Mouse (Mus musculus): ENCODE results near the gene Nol4l.
"Not testable (repeated sequence)": the region's sequence is repeated elsewhere in the genome, so short reads cannot be mapped to it uniquely, and the experiment has no call there.

Gene Nol4l

GRCm38 (mm10) chr2:153417841-153418240 is 111.9 kb downstream of the Nol4l start:
- DNase-seq (ENCODE audit: low read depth, low spot score): no peak

- DNase-seq (ENCODE audit: low read depth, low spot score): no peak
These were observed 115.2 kb downstream of the Nol4l start for GRCm38 (mm10) chr2:153414607-153415006.

DNA sequence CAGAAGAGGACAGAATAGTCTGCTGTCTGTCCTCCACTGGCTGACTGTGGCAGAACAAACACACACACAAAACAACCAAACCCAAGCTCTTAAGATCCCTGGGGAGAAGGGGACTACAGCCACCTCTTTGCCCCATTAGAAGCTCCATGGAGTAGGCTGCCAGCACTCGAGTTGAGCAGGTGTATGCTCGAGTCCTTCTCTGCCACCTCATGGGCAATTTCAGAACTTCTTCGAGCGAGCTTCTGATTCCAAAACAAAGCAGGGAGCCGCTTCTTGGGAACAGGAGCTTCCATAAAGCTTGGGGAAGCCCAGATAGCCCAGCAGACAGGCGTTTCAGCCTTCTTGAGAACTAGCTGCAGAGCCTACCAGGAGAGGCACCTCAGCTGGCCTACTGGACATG is 117.2 kb downstream of the Nol4l start:
- no peak for DNase-seq (ENCODE audit: low read depth, low spot score)

GRCm38 (mm10) chr2:153411557-153411956 is 118.2 kb downstream of the Nol4l start:
- no peak for DNase-seq (ENCODE audit: low read depth, low spot score)

GRCm38 (mm10) chr2:153408971-153409370 is 120.8 kb downstream of the Nol4l start:
- no peak for DNase-seq (ENCODE audit: low read depth, low spot score)

DNA sequence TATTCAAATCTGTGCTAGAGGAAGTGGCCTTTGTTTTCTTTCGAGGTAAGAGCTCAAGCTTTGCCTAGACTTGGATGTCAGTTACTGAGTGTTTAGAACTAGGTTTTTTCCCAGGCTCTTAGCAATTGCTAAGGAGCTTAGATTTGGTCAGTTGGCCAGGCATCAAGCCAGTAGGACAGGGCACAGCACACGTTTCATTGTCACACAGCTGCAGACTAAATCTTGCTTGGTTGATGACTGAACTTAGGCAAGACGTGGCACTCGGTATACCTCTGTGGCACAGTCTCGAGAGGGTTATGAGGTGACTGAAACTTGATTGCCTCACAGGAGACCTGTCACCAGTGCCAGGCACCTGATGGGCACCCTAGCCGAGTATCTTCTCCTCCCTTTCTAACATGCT is 122.9 kb downstream of the Nol4l start:
- DNase-seq (ENCODE audit: low read depth, low spot score): no peak

DNA sequence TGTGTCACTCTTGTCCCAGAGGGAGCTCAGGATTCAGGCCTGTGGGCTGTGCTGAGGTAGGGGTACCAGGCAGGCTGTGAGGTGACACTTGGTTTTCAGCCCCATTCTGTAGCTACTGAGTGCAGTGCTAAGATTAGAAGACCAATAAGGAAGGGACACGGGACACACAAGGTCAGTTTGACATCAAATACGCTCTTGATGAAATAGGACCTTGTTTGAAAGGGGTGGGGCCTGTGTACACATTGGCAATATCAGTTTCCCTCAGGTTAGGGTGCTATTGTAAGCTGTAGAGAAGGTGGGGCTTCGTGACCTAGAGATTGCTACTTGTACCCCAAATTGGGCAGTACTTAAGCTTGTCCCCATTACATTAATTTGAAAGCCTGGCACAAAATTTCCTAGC is 124.9 kb downstream of the Nol4l start:
- no peak for DNase-seq (ENCODE audit: low read depth, low spot score)

DNA sequence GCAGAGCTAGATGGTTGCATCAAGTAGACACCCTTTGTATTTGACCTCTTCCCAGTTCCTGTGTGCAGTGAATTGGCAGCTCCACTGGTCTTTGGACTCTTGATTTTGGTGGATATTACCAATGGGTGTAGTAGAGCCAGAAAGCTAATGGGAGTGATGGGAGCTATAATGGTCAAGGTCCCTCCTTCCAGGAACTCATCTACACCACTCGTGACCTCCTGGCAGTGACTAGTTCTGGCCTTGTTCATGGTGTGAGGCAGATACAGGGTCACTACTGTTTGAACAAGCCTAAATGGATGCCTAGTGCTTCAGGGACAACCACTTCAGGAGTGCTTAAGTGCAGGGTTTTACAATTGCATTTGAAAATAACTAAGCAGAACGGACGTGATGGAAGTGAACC is 125.7 kb downstream of the Nol4l start:
- DNase-seq (ENCODE audit: low read depth, low spot score): no peak

DNA sequence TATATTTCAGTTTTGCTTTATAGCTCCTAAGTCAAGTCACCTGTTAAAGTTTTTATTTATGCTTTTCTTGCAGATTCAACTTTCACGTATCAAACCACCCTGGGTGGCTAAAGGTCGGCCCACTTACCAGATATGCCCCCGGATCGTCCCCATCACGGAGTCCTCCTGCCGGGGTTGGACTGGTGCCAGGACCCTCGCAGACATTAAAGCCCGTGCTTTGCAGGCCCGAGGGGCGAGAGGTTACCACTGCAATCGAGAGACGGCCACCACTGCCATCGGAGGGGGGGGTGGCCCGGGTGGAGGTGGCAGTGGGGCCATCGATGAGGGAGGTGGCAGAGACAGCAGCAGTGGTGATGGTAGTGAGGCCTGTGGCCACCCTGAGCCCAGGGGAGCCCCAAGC is 130.6 kb downstream of the Nol4l start:
- no peak for DNase-seq (ENCODE audit: low read depth, low spot score)

GRCm38 (mm10) chr2:153397790-153398515 is 131.8 kb downstream of the Nol4l start:
- no peak for DNase-seq (ENCODE audit: low read depth, low spot score)

GRCm38 (mm10) chr2:153393045-153393444 is 136.7 kb downstream of the Nol4l start:
- DNase-seq (ENCODE audit: low read depth, low spot score): no peak

- DNase-seq (ENCODE audit: low read depth, low spot score): no peak
These were observed 139.9 kb downstream of the Nol4l start for GRCm38 (mm10) chr2:153389831-153390230.

- DNase-seq (ENCODE audit: low read depth, low spot score): no peak
These were observed 149.3 kb downstream of the Nol4l start for GRCm38 (mm10) chr2:153380479-153380878.

GRCm38 (mm10) chr2:153375380-153375779 is 154.4 kb downstream of the Nol4l start:
- no peak for DNase-seq (ENCODE audit: low read depth, low spot score)

DNA sequence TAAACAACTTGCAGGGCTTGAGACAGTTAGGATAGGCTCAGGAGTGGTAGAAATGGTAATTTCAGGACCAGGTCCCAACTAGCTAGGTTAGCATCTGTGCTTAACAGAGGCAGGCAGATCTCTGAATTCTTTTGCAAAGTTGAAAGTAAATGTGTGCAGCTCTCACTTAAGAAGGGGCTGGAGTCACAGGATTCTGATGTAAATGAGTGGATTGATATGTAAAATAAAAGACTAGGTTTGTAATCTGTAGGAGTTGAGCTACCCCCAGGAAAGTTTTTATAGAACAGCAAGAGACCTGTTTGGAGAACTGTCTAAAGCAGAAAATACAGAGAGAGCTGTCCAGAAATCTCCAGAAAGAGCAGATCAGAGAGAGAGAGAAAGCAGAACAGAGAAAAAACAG is 158.9 kb downstream of the Nol4l start:
- DNase-seq (ENCODE audit: low read depth, low spot score): no peak

- not testable (repeated sequence) for DNase-seq (ENCODE audit: low read depth, low spot score)
These were observed 165.2 kb downstream of the Nol4l start for GRCm38 (mm10) chr2:153364531-153364930.

- DNase-seq (ENCODE audit: low read depth, low spot score): no peak
These were observed 168.6 kb downstream of the Nol4l start for GRCm38 (mm10) chr2:153361101-153361710.

Data from telencephalon, adult 2 months (tissue).